Mouse (Mus musculus): Measurements from ENCODE around the gene Cnppd1. TPM values are rescaled to one million over a fixed set of nuclear protein-coding genes. Genes with fewer than 3 reads are reported as not detected.

The Cnppd1 gene
- 34.3 and 34.7 TPM in 2 replicates for polyA plus RNA-seq (2014; fragmentation: Nextera tagmentation; extraction: Ambion mirVana)

DNA sequence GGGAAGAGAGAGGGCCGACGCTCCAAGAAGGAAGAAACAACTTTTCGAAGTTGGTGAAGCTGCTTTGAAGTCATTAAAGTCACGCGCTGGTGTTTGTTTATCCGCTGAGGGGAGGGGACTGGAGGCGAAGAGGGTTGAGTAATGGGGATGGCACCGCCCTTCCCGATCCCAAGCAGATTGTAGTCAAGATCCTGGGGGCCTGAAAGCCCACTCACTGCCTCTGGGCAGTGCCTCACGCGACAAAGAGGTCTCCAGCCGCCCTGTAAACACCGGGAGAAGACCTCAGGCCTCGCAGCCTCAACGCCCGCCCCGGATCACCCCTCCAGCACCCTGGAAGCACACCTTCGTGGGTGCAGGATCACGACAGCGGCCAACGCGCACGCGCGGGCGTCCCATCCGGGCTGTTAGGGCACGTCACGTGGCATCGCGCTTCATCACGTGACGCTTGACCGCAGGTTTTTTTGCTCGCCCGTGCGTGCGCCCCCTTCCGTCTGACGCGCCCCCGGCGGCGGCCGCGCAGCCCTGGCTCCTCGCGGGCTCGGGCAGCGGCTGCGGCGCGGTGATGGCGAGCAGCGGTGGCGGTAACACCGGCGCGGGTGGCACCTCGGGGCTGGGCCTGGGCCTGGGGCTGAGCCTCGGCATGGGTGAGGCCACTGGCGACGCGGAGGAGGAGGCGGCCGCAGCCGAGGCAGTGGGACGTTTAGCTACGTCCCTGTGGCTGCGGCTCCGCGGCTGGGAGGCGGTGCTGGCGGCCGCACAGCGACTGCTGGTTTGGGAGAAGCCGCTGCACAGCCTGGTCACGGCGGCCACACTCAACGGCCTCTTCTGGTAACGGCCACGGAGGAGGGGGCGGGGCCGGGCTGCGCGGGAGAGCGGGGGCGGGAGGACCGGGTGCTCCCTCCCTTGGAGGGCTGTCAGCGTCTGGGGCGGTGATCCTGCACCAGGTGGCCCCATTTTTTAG lies at the start of gene Cnppd1, which contains the start of gene Retreg2:
TSS of gene Cnppd1 (minus strand) at position 411 of the 961 bp plus-strand sequence.
TSS of gene Retreg2 (plus strand) at position 478 of the 961 bp plus-strand sequence.
- H3K9ac ChIP-seq (ENCODE audit: low read length): peak within 1 kb of the TSS; percentile 95
- H3K36me3 ChIP-seq (ENCODE audit: control insufficient read depth, insufficient read depth, low read length): peaks cover 62% of the 10 kb centered on the region
- no peaks in the 10 kb centered on the region for H3K27me3 ChIP-seq (ENCODE audit: control insufficient read depth, insufficient read depth, low read length)
- H3K27ac ChIP-seq (replicated peaks in 1 of 2; ENCODE audit: control insufficient read depth in 1 of 2, insufficient read depth in 1 of 2, low read depth in 2 of 2, low read length in 2 of 2): peak within 1 kb of the TSS; percentile 93 to 94
- WGBS: under 1% methylated on average over 83 of the region's 91 CpGs
- H3K4me1 ChIP-seq (ENCODE audit: control insufficient read depth in 2 of 2, insufficient read depth in 2 of 2, low read length in 2 of 2): peaks cover 5 to 22% of the 10 kb centered on the region in 2 experiments
- H3K9me3 ChIP-seq (ENCODE audit: control insufficient read depth, low read length): no peaks in the 10 kb centered on the region
- ATAC-seq (ENCODE audit: insufficient number of reproducible peaks, insufficient read depth, low FRiP score, low read depth): peak; percentile 85
- H3K4me3 ChIP-seq (ENCODE audit: control insufficient read depth in 1 of 2, insufficient read depth in 1 of 2, low read depth in 1 of 2, low read length in 2 of 2): peak within 1 kb of the TSS; percentile 84 to 90
- peak within 1 kb of the TSS; percentile 87 for H3K4me2 ChIP-seq (ENCODE audit: low read length)

DNA sequence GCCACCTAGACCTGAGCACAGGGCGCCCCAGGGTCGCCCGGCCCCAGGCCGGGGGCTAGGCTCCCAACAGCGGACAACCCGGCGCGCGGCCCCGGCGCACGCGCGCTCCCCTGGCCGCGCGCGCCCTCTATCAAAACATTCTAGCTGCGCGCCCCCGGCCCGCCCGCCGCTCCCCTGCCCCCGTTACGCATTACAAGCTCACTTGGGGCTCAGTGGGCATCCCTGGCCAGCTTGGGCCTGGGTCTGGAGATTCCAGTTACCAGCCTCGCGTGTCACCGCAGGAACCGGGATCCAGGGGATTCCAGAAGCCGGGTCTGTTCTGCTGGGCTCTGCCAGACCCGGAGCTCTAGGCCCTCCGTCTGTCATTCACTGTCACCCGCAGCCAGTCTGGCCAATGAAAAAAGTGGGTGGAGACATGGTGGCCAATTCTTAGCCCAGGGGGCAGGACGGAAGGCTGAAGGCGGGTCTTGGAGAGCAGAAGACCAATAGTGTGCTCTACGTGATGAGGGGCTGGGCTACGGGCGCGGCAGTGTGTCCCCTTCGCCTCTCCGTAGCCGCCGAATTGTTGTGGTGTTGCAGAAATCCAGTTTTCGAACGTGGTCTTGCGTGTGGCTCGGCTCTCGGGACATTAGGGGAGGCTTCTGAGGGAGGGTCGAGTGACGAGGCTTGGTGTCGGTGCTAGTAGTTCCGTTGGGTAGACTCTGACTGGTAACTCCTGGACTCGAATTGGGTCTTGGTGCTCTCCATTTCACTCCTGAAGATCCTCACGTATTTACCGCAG lies 49.3 kb upstream of the Cnppd1 start, which contains the start of the genes Ankzf1 and Atg9a:
TSS of gene Ankzf1 (plus strand) at position 530 of the 781 bp plus-strand sequence.
TSS of gene Atg9a (minus strand) at position 575 of the 781 bp plus-strand sequence.
- Histone ChIP-seq H3K4me2 (ENCODE audit: low read length) (peak within 1 kb of the TSS; percentile 87), H3K36me3 (ENCODE audit: control insufficient read depth, insufficient read depth, low read length) (peaks cover 48% of the 10 kb centered on the region), H3K4me3 (ENCODE audit: control insufficient read depth in 1 of 2, insufficient read depth in 1 of 2, low read depth in 1 of 2, low read length in 2 of 2) (peak within 1 kb of the TSS; percentile 64 to 66), H3K27ac (replicated peaks in 1 of 2; ENCODE audit: control insufficient read depth in 1 of 2, insufficient read depth in 1 of 2, low read depth in 2 of 2, low read length in 2 of 2) (peak within 1 kb of the TSS; percentile 83 to 90), H3K4me1 (ENCODE audit: control insufficient read depth in 2 of 2, insufficient read depth in 2 of 2, low read length in 2 of 2) (peaks cover 5 to 20% of the 10 kb centered on the region in 2 experiments), H3K9me3 (ENCODE audit: control insufficient read depth, low read length) (no peaks in the 10 kb centered on the region), H3K9ac (ENCODE audit: low read length) (peak within 1 kb of the TSS; percentile 87), H3K27me3 (ENCODE audit: control insufficient read depth, insufficient read depth, low read length) (no peaks in the 10 kb centered on the region)
- peak; percentile 99 for ATAC-seq (ENCODE audit: insufficient number of reproducible peaks, insufficient read depth, low FRiP score, low read depth)
- under 1% methylated on average over 56 of the region's 56 CpGs for WGBS

DNA sequence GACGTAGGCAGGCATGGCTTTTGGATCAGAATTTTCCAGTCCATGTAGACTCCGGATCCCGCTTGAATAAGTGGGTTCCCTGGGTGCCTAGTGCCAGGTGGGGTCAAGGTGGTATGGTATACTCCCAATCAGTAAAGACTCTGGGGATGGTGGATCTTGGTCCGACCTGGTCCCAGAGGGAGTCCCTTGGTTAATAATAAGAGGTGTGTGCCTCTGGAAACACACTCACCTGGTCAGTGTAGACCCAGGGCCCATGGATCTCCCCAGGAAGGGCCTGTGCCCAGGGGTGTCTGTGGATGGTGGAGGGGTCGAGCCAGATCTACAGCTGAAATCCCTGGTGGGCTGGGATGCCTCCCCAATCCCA lies 48.7 kb upstream of the Cnppd1 start:
- H3K36me3 ChIP-seq (ENCODE audit: control insufficient read depth, insufficient read depth, low read length): peaks cover 48% of the 10 kb centered on the region
- no peaks in the 10 kb centered on the region for H3K9me3 ChIP-seq (ENCODE audit: control insufficient read depth, low read length)
- peak overlapping the region; percentile 87 for H3K4me2 ChIP-seq (ENCODE audit: low read length)
- H3K27ac ChIP-seq (replicated peaks in 1 of 2; ENCODE audit: control insufficient read depth in 1 of 2, insufficient read depth in 1 of 2, low read depth in 2 of 2, low read length in 2 of 2): peak overlapping the region; percentile 35 to 90; a peak in 3 of 4 replicates
- no peaks in the 10 kb centered on the region for H3K27me3 ChIP-seq (ENCODE audit: control insufficient read depth, insufficient read depth, low read length)
- no peak; the same call in none of the 2 replicates for ATAC-seq (ENCODE audit: insufficient number of reproducible peaks, insufficient read depth, low FRiP score, low read depth)
- peak overlapping the region; percentile 64 to 66 for H3K4me3 ChIP-seq (ENCODE audit: control insufficient read depth in 1 of 2, insufficient read depth in 1 of 2, low read depth in 1 of 2, low read length in 2 of 2)
- peak overlapping the region; percentile 87 for H3K9ac ChIP-seq (ENCODE audit: low read length)
- WGBS: 31% methylated on average over 5 of the region's 5 CpGs
- H3K4me1 ChIP-seq (ENCODE audit: control insufficient read depth in 2 of 2, insufficient read depth in 2 of 2, low read length in 2 of 2): peaks cover 5 to 20% of the 10 kb centered on the region in 2 experiments

DNA sequence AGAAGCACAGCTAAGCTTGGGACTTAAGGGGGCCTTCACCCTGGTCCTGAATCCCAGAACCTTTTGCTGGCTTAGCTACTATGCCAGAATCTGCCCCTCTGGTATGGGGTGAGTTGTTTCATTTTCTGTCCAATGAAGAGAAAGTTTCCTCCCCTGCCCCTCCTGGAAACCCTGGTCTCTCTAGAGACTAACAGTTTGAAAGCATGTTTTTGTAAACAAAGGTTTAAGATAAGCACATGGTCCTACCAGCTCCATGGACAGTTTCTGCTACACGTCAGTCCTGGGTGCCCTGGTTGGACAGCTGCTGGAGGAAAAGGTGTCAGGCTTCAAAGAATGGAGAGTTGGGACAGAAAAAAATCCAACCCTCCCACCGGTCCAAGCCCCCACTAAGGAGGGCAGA lies 48.1 kb upstream of the Cnppd1 start:
- H3K27me3 ChIP-seq (ENCODE audit: control insufficient read depth, insufficient read depth, low read length): no peaks in the 10 kb centered on the region
- peaks cover 5 to 20% of the 10 kb centered on the region in 2 experiments for H3K4me1 ChIP-seq (ENCODE audit: control insufficient read depth in 2 of 2, insufficient read depth in 2 of 2, low read length in 2 of 2)
- H3K9ac ChIP-seq (ENCODE audit: low read length): peak overlapping the region; percentile 87; the same call in 1 of the 2 replicates
- ATAC-seq (ENCODE audit: insufficient number of reproducible peaks, insufficient read depth, low FRiP score, low read depth): no peak
- no peaks in the 10 kb centered on the region for H3K9me3 ChIP-seq (ENCODE audit: control insufficient read depth, low read length)
- peak overlapping the region in 1 of 2 experiments; percentile 66; a peak in 1 of 4 replicates for H3K4me3 ChIP-seq (ENCODE audit: control insufficient read depth in 1 of 2, insufficient read depth in 1 of 2, low read depth in 1 of 2, low read length in 2 of 2)
- WGBS: 36% methylated on average over 2 of the region's 2 CpGs
- H3K4me2 ChIP-seq (ENCODE audit: low read length): peak overlapping the region; percentile 87
- H3K36me3 ChIP-seq (ENCODE audit: control insufficient read depth, insufficient read depth, low read length): peaks cover 48% of the 10 kb centered on the region
- H3K27ac ChIP-seq (replicated peaks in 1 of 2; ENCODE audit: control insufficient read depth in 1 of 2, insufficient read depth in 1 of 2, low read depth in 2 of 2, low read length in 2 of 2): no peak overlapping the region

DNA sequence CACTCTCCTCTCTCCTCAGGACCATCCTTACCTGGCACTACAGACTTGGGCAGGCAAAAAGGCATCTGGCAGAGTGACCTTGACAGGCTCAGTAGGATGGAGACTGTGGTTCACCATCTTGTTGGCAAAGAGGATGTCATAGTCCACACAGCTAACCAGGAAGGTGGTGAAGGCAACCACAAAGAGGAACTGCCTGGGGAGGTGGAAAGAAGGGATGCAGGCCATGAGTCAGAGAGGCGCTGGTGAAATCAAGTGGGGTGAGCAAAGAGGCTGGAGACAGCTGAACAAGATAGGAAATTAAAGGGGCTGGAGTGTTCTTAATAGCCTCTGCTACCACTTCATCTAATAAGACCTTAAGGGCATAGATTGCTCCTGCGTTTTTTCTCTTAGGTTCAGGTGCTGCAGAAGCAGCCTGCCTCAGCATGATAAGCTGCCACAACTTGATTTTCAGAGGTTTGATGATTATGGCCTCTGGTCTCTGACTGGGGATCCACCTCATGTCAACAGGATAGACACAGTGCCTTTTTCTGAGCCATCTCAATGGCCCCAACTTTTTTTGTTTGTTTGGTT lies 45.5 kb upstream of the Cnppd1 start:
- H3K4me3 ChIP-seq (ENCODE audit: control insufficient read depth in 1 of 2, insufficient read depth in 1 of 2, low read depth in 1 of 2, low read length in 2 of 2): no peak overlapping the region
- no peaks in the 10 kb centered on the region for H3K9me3 ChIP-seq (ENCODE audit: control insufficient read depth, low read length)
- H3K9ac ChIP-seq (ENCODE audit: low read length): no peak overlapping the region
- ATAC-seq (ENCODE audit: insufficient number of reproducible peaks, insufficient read depth, low FRiP score, low read depth): no peak
- H3K27ac ChIP-seq (replicated peaks in 1 of 2; ENCODE audit: control insufficient read depth in 1 of 2, insufficient read depth in 1 of 2, low read depth in 2 of 2, low read length in 2 of 2): no peak overlapping the region
- peaks cover 61% of the 10 kb centered on the region for H3K36me3 ChIP-seq (ENCODE audit: control insufficient read depth, insufficient read depth, low read length)
- no peak overlapping the region for H3K4me2 ChIP-seq (ENCODE audit: low read length)
- WGBS: 81% methylated on average over 2 of the region's 2 CpGs
- H3K27me3 ChIP-seq (ENCODE audit: control insufficient read depth, insufficient read depth, low read length): no peaks in the 10 kb centered on the region
- peaks cover 5 to 13% of the 10 kb centered on the region in 2 experiments for H3K4me1 ChIP-seq (ENCODE audit: control insufficient read depth in 2 of 2, insufficient read depth in 2 of 2, low read length in 2 of 2)

DNA sequence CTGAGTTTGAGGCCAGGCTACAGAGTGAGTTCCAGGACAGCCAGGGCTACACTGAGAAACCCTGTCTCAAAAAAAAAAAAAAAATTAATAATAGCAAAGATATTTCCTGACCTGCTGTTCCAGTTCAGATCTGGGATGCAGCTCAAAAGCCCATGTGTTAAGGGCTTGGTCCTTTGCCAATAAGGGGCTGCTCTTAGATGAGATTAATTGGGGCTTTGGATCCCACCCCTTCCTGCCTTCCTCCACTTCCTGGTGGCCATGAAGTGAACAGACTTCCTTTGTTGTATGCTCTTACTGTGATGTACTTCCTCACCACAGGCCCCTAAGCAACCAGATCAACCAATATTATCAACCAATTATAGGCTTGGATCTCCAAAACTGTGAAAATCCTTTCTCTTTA lies 44.6 kb upstream of the Cnppd1 start:
- ATAC-seq (ENCODE audit: insufficient number of reproducible peaks, insufficient read depth, low FRiP score, low read depth): no peak
- Histone ChIP-seq H3K4me1 (ENCODE audit: control insufficient read depth in 2 of 2, insufficient read depth in 2 of 2, low read length in 2 of 2) (peaks cover 5 to 11% of the 10 kb centered on the region in 2 experiments), H3K9ac (ENCODE audit: low read length) (no peak overlapping the region), H3K27ac (replicated peaks in 1 of 2; ENCODE audit: control insufficient read depth in 1 of 2, insufficient read depth in 1 of 2, low read depth in 2 of 2, low read length in 2 of 2) (no peak overlapping the region), H3K27me3 (ENCODE audit: control insufficient read depth, insufficient read depth, low read length) (no peaks in the 10 kb centered on the region), H3K4me2 (ENCODE audit: low read length) (no peak overlapping the region), H3K36me3 (ENCODE audit: control insufficient read depth, insufficient read depth, low read length) (peaks cover 70% of the 10 kb centered on the region), H3K4me3 (ENCODE audit: control insufficient read depth in 1 of 2, insufficient read depth in 1 of 2, low read depth in 1 of 2, low read length in 2 of 2) (no peak overlapping the region), H3K9me3 (ENCODE audit: control insufficient read depth, low read length) (no peaks in the 10 kb centered on the region)

DNA sequence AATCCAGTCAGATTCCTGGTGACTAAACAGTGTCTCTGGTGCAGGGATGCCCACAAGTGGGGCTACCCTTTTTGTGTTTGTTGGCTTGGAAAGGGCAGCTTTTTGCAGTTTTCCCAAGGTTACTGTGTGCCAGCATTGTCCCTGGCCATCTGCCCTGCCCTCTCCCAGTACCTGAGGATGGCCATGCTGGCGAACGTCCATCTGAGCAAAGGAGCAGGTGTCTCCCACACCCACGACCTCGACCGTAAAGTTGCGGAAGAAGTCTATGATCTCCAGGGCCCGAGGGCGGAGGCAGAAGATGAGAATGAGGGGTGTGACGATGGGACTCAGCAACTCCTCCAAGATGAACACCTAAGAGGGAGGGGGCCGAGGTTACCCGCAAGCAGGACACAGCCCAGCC lies 43.0 kb upstream of the Cnppd1 start:
- WGBS: 93% methylated on average over 11 of the region's 11 CpGs
- Histone ChIP-seq H3K4me1 (ENCODE audit: control insufficient read depth in 2 of 2, insufficient read depth in 2 of 2, low read length in 2 of 2) (peaks cover 0 to 4% of the 10 kb centered on the region in 2 experiments; a peak in 1 of 4 replicates), H3K9ac (ENCODE audit: low read length) (no peak overlapping the region), H3K27ac (replicated peaks in 1 of 2; ENCODE audit: control insufficient read depth in 1 of 2, insufficient read depth in 1 of 2, low read depth in 2 of 2, low read length in 2 of 2) (no peak overlapping the region), H3K36me3 (ENCODE audit: control insufficient read depth, insufficient read depth, low read length) (peaks cover 83% of the 10 kb centered on the region), H3K4me3 (ENCODE audit: control insufficient read depth in 1 of 2, insufficient read depth in 1 of 2, low read depth in 1 of 2, low read length in 2 of 2) (no peak overlapping the region), H3K27me3 (ENCODE audit: control insufficient read depth, insufficient read depth, low read length) (no peaks in the 10 kb centered on the region), H3K4me2 (ENCODE audit: low read length) (no peak overlapping the region), H3K9me3 (ENCODE audit: control insufficient read depth, low read length) (no peaks in the 10 kb centered on the region)
- ATAC-seq (ENCODE audit: insufficient number of reproducible peaks, insufficient read depth, low FRiP score, low read depth): no peak

All from heart, embryonic 14.5 days (tissue).